Mouse (Mus musculus) bone marrow, adult 2 months (tissue): ENCODE measurements around the gene Zfp740.

Experiments used
- CTCF ChIP-seq: fragments of 200-500 bp; IDR thresholded peaks from 2 replicates; pipeline ENCODE4 v1.5.1; 2011; ENCODE audit warnings: low read length, control low read depth; ENCODE audit not compliant: control insufficient read depth, insufficient read depth
- POLR2A ChIP-seq: fragments of 200-500 bp; IDR thresholded peaks from 2 replicates; pipeline ENCODE4 v1.6.1; 2011; ENCODE audit warnings: low read depth, mild to moderate bottlenecking, control low read depth, low read length, borderline replicate concordance; ENCODE audit not compliant: control insufficient read depth

DNA sequence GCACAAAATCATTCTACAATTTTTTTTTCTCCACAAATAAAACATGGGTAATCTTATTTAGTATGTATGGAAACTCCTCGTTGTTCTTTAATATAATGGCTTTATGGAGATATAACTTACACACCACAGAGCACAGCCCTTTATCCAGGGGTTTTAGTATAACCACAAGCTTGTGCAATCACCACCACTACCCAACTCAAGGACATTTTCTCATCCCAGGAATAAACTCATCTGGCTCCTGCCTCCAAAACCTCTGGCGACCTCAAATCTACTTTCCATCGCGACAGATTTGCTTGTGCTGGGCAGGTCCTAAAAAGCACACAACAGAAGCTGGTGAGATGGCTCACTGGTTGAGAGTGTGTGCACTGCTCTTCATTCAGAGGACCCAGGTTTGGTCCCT, 9.4 kb upstream of the Zfp740 start:
- TF ChIP-seq POLR2A (no peak), CTCF (no peak)
